Mouse (Mus musculus): ENCODE measurements around the gene Fancm. TPM values are rescaled to one million over a fixed set of nuclear protein-coding genes. Genes with fewer than 3 reads are reported as not detected.
A peak's percentile ranks its signal among the peaks of the same experiment; 100 is the strongest.

Fancm gene
- total and polyA plus RNA-seq, 3 experiments, result 11.7 to 25.3 (median 12.8) TPM

GRCm38 (mm10) chr12:65061082-65061481, 14.3 kb upstream of the Fancm start:
- no peak for TF ChIP-seq ZMIZ1 (IDR thresholded peaks at IDR 0.05; ENCODE audit: low read depth, low read length)
- no peak for DNase-seq (ENCODE audit: low read depth, low spot score)

GRCm38 (mm10) chr12:65065241-65065640, 10.2 kb upstream of the Fancm start:
- H3K4me1 ChIP-seq (ENCODE audit: control insufficient read depth in 1 of 2, insufficient read depth in 2 of 2, low read length in 2 of 2), result peaks cover 7 to 11% of the 10 kb centered on the region in 2 experiments
- H3K4me3 ChIP-seq (ENCODE audit: control insufficient read depth in 1 of 2, insufficient read depth in 1 of 2, low read depth in 2 of 2, low read length in 2 of 2), result no peak overlapping the region
- peaks cover 27 to 33% of the 10 kb centered on the region in 2 experiments for H3K36me3 ChIP-seq (ENCODE audit: control insufficient read depth in 1 of 2, insufficient read depth in 2 of 2, low read length in 2 of 2)
- no peaks in the 10 kb centered on the region for H3K9me3 ChIP-seq (replicated peaks; ENCODE audit: insufficient read depth, low read length)
- no peak overlapping the region for H3K9ac ChIP-seq (ENCODE audit: control insufficient read depth, low read depth, low read length, poor library complexity, severe bottlenecking)
- TF ChIP-seq RCOR1 (IDR thresholded peaks at IDR 0.05; ENCODE audit: low read depth, low read length), result peak; percentile 41; the same call in 1 of the 2 replicates
- no peak for TF ChIP-seq ELF1 (IDR thresholded peaks at IDR 0.05; ENCODE audit: low read depth, low read length)
- TF ChIP-seq GATA1 (IDR thresholded peaks at IDR 0.05; ENCODE audit: low read depth, low read length), result peak; percentile 53
- TF ChIP-seq SIN3A (IDR thresholded peaks at IDR 0.05; ENCODE audit: low read length), result peak; percentile 21; the same call in 1 of the 2 replicates
- DNase-seq (ENCODE audit: low read depth, low spot score), result peak; percentile 39
- no peak overlapping the region for H3K27ac ChIP-seq (ENCODE audit: control insufficient read depth, low read depth, low read length)
- no peaks in the 10 kb centered on the region for H3K79me2 ChIP-seq (ENCODE audit: control insufficient read depth, insufficient read depth, low read length, poor library complexity)
- no peaks in the 10 kb centered on the region for H3K27me3 ChIP-seq (ENCODE audit: control insufficient read depth in 1 of 2, insufficient read depth in 2 of 2, low read length in 2 of 2)

More at GRCm38 (mm10) chr12:65061082-65061481, 14.3 kb upstream of the Fancm start:
- no peak overlapping the region for H3K9ac ChIP-seq (ENCODE audit: control insufficient read depth, low read depth, low read length, poor library complexity, severe bottlenecking)
- no peaks in the 10 kb centered on the region for H3K79me2 ChIP-seq (ENCODE audit: control insufficient read depth, insufficient read depth, low read length, poor library complexity)
- H3K9me3 ChIP-seq (replicated peaks; ENCODE audit: insufficient read depth, low read length), result no peaks in the 10 kb centered on the region
- H3K27ac ChIP-seq (ENCODE audit: control insufficient read depth, low read depth, low read length), result no peak overlapping the region
- peaks cover 4 to 10% of the 10 kb centered on the region in 2 experiments for H3K4me1 ChIP-seq (ENCODE audit: control insufficient read depth in 1 of 2, insufficient read depth in 2 of 2, low read length in 2 of 2)
- no peak overlapping the region for H3K4me3 ChIP-seq (ENCODE audit: control insufficient read depth in 1 of 2, insufficient read depth in 1 of 2, low read depth in 2 of 2, low read length in 2 of 2)
- H3K27me3 ChIP-seq (ENCODE audit: control insufficient read depth in 1 of 2, insufficient read depth in 2 of 2, low read length in 2 of 2), result no peaks in the 10 kb centered on the region
- H3K36me3 ChIP-seq (ENCODE audit: control insufficient read depth in 1 of 2, insufficient read depth in 2 of 2, low read length in 2 of 2), result peaks cover 25 to 54% of the 10 kb centered on the region in 2 experiments

DNA sequence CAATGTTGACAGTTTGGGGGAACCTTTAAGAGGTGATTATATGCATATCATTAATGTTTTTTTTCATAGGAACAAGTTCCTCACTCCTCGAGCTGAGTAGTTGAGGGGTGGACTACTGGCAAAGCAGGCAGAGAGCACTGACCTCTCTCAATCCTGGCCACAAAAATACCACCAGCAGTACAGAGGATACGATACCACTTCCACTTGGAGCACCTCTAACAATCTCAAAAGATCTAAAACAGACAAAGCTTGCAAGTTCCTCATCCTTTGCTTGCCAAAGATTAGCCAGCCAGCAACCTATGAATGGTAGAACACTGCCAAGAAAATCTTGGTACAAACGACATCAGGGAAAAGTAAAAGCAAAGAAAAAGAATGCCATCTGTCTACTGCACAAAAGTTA, 9.2 kb upstream of the Fancm start:
- Histone ChIP-seq H3K4me3 (ENCODE audit: control insufficient read depth in 1 of 2, insufficient read depth in 1 of 2, low read depth in 2 of 2, low read length in 2 of 2) (no peak overlapping the region), H3K9ac (ENCODE audit: control insufficient read depth, low read depth, low read length, poor library complexity, severe bottlenecking) (no peak overlapping the region), H3K27ac (ENCODE audit: control insufficient read depth, low read depth, low read length) (no peak overlapping the region), H3K4me1 (ENCODE audit: control insufficient read depth in 1 of 2, insufficient read depth in 2 of 2, low read length in 2 of 2) (peaks cover 7 to 11% of the 10 kb centered on the region in 2 experiments), H3K79me2 (ENCODE audit: control insufficient read depth, insufficient read depth, low read length, poor library complexity) (no peaks in the 10 kb centered on the region), H3K27me3 (ENCODE audit: control insufficient read depth in 1 of 2, insufficient read depth in 2 of 2, low read length in 2 of 2) (no peaks in the 10 kb centered on the region), H3K9me3 (replicated peaks; ENCODE audit: insufficient read depth, low read length) (no peaks in the 10 kb centered on the region), H3K36me3 (ENCODE audit: control insufficient read depth in 1 of 2, insufficient read depth in 2 of 2, low read length in 2 of 2) (peaks cover 27 to 29% of the 10 kb centered on the region in 2 experiments)
- peak; percentile 57 for DNase-seq (ENCODE audit: low read depth, low spot score)
- TF ChIP-seq ZMIZ1 (IDR thresholded peaks at IDR 0.05; ENCODE audit: low read depth, low read length) (no peak), EP300 (IDR thresholded peaks at IDR 0.05; ENCODE audit: low read depth in 1 of 2, low read length in 2 of 2) (no peak), SMC3 (IDR thresholded peaks at IDR 0.05; ENCODE audit: low read depth, low read length) (no peak), USF1 (IDR thresholded peaks at IDR 0.05; ENCODE audit: low read depth, low read length) (no peak), ZC3H11A (IDR thresholded peaks at IDR 0.05; ENCODE audit: low read depth, low read length) (no peak), POLR2AphosphoS2 (IDR thresholded peaks at IDR 0.05; ENCODE audit: low read length) (no peak), POLR2A (IDR thresholded peaks at IDR 0.05; ENCODE audit: control insufficient read depth in 1 of 2, insufficient read depth in 1 of 2, low read depth in 1 of 2, low read length in 2 of 2, poor library complexity in 1 of 2) (no peak), E2F4 (IDR thresholded peaks at IDR 0.05; ENCODE audit: borderline replicate concordance, low read depth, low read length) (no peak), UBTF (IDR thresholded peaks at IDR 0.05; ENCODE audit: borderline replicate concordance, insufficient read depth, low read depth, low read length) (no peak), RCOR1 (IDR thresholded peaks at IDR 0.05; ENCODE audit: low read depth, low read length) (peak; percentile 69; the same call in 1 of the 2 replicates), TAL1 (IDR thresholded peaks at IDR 0.05; ENCODE audit: low read length) (no peak), BHLHE40 (IDR thresholded peaks at IDR 0.05; ENCODE audit: borderline replicate concordance, low read depth, low read length) (no peak), GATA1 (IDR thresholded peaks at IDR 0.05; ENCODE audit: low read depth, low read length) (peak; percentile 34; the same call in 1 of the 2 replicates)
